Mouse (Mus musculus) ES-E14 (cell line): Measurements from ENCODE around the gene Herpud2. TPM values are rescaled to one million over a fixed set of nuclear protein-coding genes. Genes with fewer than 3 reads are reported as not detected.

Source experiments
- DNase-seq: peaks from one replicate; pipeline ENCODE4 v3.0.0-alpha.2; 2013; ENCODE audit warnings: low read depth, low spot score
- H3K27ac ChIP-seq: 2 replicates; pipeline ENCODE4 v1.5.1; 2012; ENCODE audit warnings: low read depth, mild to moderate bottlenecking, low read length, moderate library complexity, mixed read lengths; ENCODE audit not compliant: poor library complexity, insufficient read depth, severe bottlenecking
- H3K36me3 ChIP-seq: 2 replicates; pipeline ENCODE4 v1.6.1; 2012; ENCODE audit warnings: mild to moderate bottlenecking, low read length, moderate library complexity, mixed read lengths; ENCODE audit not compliant: control insufficient read depth, poor library complexity, insufficient read depth, severe bottlenecking
- H3K4me1 ChIP-seq, 2 experiments: fragments of 150-350 bp in 1 of 2; sonication (generic) in 1 of 2; 2 replicates each; pipeline ENCODE4 v1.6.1; 2012; ENCODE audit warnings: low read length in 2 of 2, mild to moderate bottlenecking in 1 of 2, mixed read lengths in 1 of 2; ENCODE audit not compliant: control insufficient read depth in 2 of 2, insufficient read depth in 2 of 2, poor library complexity in 1 of 2
- H3K4me3 ChIP-seq, 2 experiments: fragments of 150-350 bp in 1 of 2; sonication (generic) in 1 of 2; 2 replicates each; pipeline ENCODE4 v1.5.1; 2012; ENCODE audit warnings: low read length in 2 of 2, low read depth in 1 of 2, mild to moderate bottlenecking in 1 of 2, mixed read lengths in 1 of 2; ENCODE audit not compliant: insufficient read depth in 1 of 2, poor library complexity in 1 of 2, severe bottlenecking in 1 of 2
- H3K9ac ChIP-seq: 2 replicates; pipeline ENCODE4 v1.6.1; 2012; ENCODE audit warnings: low read depth, mild to moderate bottlenecking, low read length, mixed read lengths; ENCODE audit not compliant: poor library complexity, insufficient read depth, severe bottlenecking
- H3K9me3 ChIP-seq: fragments of 150-350 bp; sonication (generic); 2 replicates; pipeline ENCODE4 v1.6.1; 2012; ENCODE audit warnings: low read depth, mild to moderate bottlenecking, low read length; ENCODE audit not compliant: control insufficient read depth, insufficient read depth
- CHD2 ChIP-seq: IDR thresholded peaks from 2 replicates; pipeline ENCODE4 v1.6.1; 2014; ENCODE audit warnings: mild to moderate bottlenecking, low read depth, low read length, inconsistent platforms
- HCFC1 ChIP-seq: IDR thresholded peaks from 2 replicates; pipeline ENCODE4 v1.6.1; 2012; ENCODE audit warnings: low read length, inconsistent platforms, borderline replicate concordance; ENCODE audit not compliant: insufficient read depth
- MAFK ChIP-seq: IDR thresholded peaks from 2 replicates; pipeline ENCODE4 v1.6.1; 2014; ENCODE audit warnings: mild to moderate bottlenecking, low read depth, low read length, inconsistent platforms; ENCODE audit not compliant: insufficient read depth
- ZC3H11A ChIP-seq: IDR thresholded peaks from 2 replicates; pipeline ENCODE4 v1.6.1; 2012; ENCODE audit warnings: low read depth, mild to moderate bottlenecking, inconsistent platforms, low read length, borderline replicate concordance
- ZNF384 ChIP-seq: IDR thresholded peaks from 2 replicates; pipeline ENCODE4 v1.6.1; 2012; ENCODE audit warnings: low read depth, low read length, inconsistent platforms
- in situ Hi-C, 2 experiments: fragments of 600-800 bp; cut with MboI; formaldehyde crosslinking; loops; one replicate each; pipeline ENCODE4 v1.15.1; 2025; ENCODE audit warnings: low sequenced_read_pairs in 2 of 2, inconsistent platforms in 1 of 2; ENCODE audit not compliant: unreplicated experiment in 2 of 2
- total RNA-seq: library from RNA; depleted of rRNA; stranded (reverse); fragments of 300-350 nt; gene quantifications from 2 replicates; pipeline ENCODE4 v1.2.3, GENCODE M21; 2012; rRNA removed

Herpud2 gene
- total RNA-seq, 1 experiment: 11.5 TPM

DNA sequence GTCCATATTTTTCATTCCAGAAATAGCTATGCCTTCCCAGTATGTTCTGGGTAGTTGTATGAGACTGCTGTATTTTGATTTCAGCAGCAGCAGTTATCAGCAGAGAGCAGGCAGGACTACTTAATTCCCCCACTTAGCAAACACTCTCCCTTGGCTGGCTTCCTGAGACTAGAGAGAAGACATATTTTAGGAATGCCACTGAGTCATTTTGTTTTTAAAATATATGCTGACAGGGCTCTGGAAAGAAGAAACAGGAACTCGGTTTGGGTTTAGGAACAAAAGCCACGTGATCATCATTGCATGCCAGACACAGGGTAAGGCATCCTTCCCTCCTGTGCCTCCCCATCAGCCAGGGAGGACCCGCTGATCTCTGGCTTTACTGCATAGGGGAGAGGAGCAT, 75.6 kb downstream of the Herpud2 start:
- Histone ChIP-seq H3K27ac (no peak overlapping the region), H3K36me3 (no peaks in the 10 kb centered on the region), H3K4me3 (no peak overlapping the region), H3K9ac (no peak overlapping the region), H3K9me3 (no peaks in the 10 kb centered on the region), H3K4me1 (no peaks in the 10 kb centered on the region)
- in situ Hi-C loops: no loop called here
- no peak for TF ChIP-seq HCFC1
- TF ChIP-seq ZC3H11A: no peak
- TF ChIP-seq ZNF384: no peak
- no peak for TF ChIP-seq CHD2
- TF ChIP-seq MAFK: no peak
- DNase-seq: no peak

DNA sequence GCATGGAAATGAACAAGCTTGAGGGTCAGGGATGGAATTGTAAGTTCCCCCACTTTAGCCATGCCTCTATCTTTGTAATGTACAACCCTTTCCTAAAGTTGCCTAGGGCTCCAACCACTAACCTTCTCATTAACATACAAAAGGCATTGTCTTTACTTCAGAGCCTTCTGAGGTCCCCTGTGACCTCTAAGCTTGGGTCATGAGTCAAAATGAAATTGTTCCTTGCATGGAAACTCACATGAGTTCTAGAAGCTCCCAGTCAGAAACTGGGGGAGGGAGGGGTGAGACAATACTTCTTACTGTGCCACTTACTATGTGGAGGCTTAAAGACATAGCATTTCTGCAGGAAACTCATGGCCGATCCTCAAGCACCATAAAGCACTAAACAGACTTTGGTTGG, 79.0 kb downstream of the Herpud2 start:
- in situ Hi-C loops: no loop called here
- Histone ChIP-seq H3K36me3 (no peaks in the 10 kb centered on the region), H3K9me3 (no peaks in the 10 kb centered on the region), H3K27ac (no peak overlapping the region), H3K4me3 (no peak overlapping the region), H3K4me1 (no peaks in the 10 kb centered on the region), H3K9ac (no peak overlapping the region)
- no peak for TF ChIP-seq HCFC1
- TF ChIP-seq ZC3H11A: no peak
- no peak for TF ChIP-seq CHD2
- TF ChIP-seq ZNF384: no peak
- no peak for TF ChIP-seq MAFK
- peak; percentile 11 for DNase-seq

DNA sequence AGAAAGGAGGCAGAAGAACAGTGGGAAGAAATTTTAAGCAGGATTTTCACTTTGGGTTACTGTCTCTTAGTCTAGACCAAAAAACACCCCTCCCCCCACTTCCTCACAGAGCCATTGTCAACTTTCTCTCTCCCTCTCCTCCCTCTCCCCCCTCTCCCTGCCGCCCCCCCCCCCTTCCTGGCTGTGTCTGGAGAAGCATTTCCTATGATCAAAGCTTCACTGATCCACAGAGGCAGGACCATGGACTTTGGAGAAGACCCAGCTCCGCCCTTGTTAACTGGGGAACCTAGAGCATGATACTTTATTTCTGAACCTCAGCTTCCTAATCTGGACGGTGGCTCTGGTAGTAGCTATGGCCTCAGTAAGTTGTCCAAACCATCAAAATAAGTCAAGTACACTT, 92.9 kb downstream of the Herpud2 start:
- H3K9me3 ChIP-seq: no peaks in the 10 kb centered on the region
- no peak for DNase-seq
- H3K4me1 ChIP-seq: no peaks in the 10 kb centered on the region
- no peak for TF ChIP-seq ZC3H11A
- no peak for TF ChIP-seq ZNF384
- TF ChIP-seq MAFK: no peak
- TF ChIP-seq CHD2: no peak
- TF ChIP-seq HCFC1: no peak
- no peaks in the 10 kb centered on the region for H3K36me3 ChIP-seq
- in situ Hi-C loops: no loop called here
- H3K9ac ChIP-seq: no peak overlapping the region
- no peak overlapping the region for H3K4me3 ChIP-seq
- H3K27ac ChIP-seq: no peak overlapping the region

Other genes with a start within 250 kb of the Herpud2 start
- not detected in 2 replicates for gene Gm10181, start 62.4 kb downstream of the Herpud2 start, total RNA-seq
- 58.6 and 110 TPM in 2 replicates for gene Sept7, start 100.6 kb upstream of the Herpud2 start, total RNA-seq